Mouse (Mus musculus): ENCODE measurements at regions not wholly inside any gene's neighbourhood (a gene's known extent, or its start where the extent isn't known, plus 50 kb on each side); places are given as distances from the start of the nearest gene placed in this dataset.

DNA sequence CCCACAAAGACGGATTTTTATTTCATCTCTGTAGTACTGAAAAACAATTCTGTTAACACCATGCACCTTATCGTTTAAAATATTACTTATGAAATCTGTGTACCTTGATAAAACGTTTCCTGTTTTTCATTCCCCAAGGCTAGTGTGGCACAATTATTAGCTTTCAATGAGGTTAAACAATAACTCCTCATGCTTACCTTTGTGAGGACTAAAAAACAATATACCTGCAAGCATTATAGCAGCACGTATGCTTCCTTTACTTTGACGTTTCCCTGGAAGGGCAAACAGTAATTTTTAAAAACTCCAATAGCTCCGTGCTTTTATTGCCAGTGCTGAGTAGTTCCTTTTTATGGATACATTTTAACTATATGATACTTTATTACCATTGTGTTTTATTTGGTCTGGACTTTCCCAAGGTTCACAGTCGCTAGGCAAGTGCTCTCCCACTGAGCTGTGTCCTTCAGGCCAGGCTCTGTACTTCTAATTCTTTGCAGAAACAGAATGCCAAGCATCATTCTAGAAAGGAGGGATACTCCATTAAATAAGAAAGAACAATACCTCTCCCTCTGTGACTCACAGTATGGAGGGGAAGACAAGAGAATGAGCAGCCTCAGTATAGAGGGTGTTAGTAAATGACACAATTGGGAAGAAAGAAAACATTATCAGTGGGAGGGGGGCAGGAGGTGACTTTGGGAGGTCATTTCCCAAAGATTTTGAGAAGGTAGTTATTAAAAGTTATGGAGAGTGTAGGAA lies 50.0 kb upstream of the Itprid2 start:
- Histone ChIP-seq H3K4me2 (ENCODE audit: low read depth, low read length) (no peak overlapping the region), H3K4me1 (ENCODE audit: control insufficient read depth, insufficient read depth) (no peaks in the 10 kb centered on the region), H3K27ac (ENCODE audit: low read depth) (no peak overlapping the region), H3K4me3 (ENCODE audit: low read depth, low read length) (no peak overlapping the region), H3K9me3 (replicated peaks; ENCODE audit: control insufficient read depth, low read length) (no peaks in the 10 kb centered on the region), H3K36me3 (replicated peaks; ENCODE audit: control insufficient read depth, insufficient read depth, low read length) (no peaks in the 10 kb centered on the region), H3K27me3 (ENCODE audit: control insufficient read depth, insufficient read depth, low read length) (no peaks in the 10 kb centered on the region), H3K9ac (replicated peaks; ENCODE audit: low read depth, low read length) (no peak overlapping the region)
- WGBS = 80% methylated on average over 7 of the region's 7 CpGs
- TF ChIP-seq EP300 (IDR thresholded peaks at IDR 0.05; ENCODE audit: low read depth) = no peak
- no peak for TF ChIP-seq CTCF (IDR thresholded peaks at IDR 0.05; ENCODE audit: low read depth)
- ATAC-seq (ENCODE audit: insufficient read depth, low read depth) (no peak), DNase-seq (ENCODE audit: low spot score) (no peak)

Measured in heart, postnatal 0 days (tissue).